Mouse (Mus musculus) liver, embryonic 12.5 days (tissue): Measurements from ENCODE around the gene Cttnbp2nl. TPM values are rescaled to one million over a fixed set of nuclear protein-coding genes. Genes with fewer than 3 reads are reported as not detected.

Source experiments
- ATAC-seq: fragments of 200-750 bp; cut with Nextera tagmentation; 2 replicates; pipeline ENCODE4 v1.8.0; 2017; ENCODE audit warnings: moderate number of reproducible peaks, mild to moderate bottlenecking, moderate library complexity
- H3K27ac ChIP-seq: fragments of 300-500 bp; sonication (generic); 2 replicates; pipeline ENCODE4 v1.5.1; 2016; ENCODE audit warnings: mild to moderate bottlenecking
- H3K27me3 ChIP-seq: fragments of 300-500 bp; sonication (generic); replicated peaks from 2 replicates; pipeline ENCODE4 v1.6.1; 2016; ENCODE audit warnings: mild to moderate bottlenecking, moderate library complexity
- H3K36me3 ChIP-seq: fragments of 300-500 bp; sonication (generic); 2 replicates; pipeline ENCODE4 v1.6.1; 2016; ENCODE audit warnings: mild to moderate bottlenecking, moderate library complexity
- H3K4me1 ChIP-seq: fragments of 300-500 bp; sonication (generic); 2 replicates; pipeline ENCODE4 v1.6.1; 2016
- H3K4me2 ChIP-seq: fragments of 300-500 bp; sonication (generic); 2 replicates; pipeline ENCODE4 v1.6.1; 2016; ENCODE audit warnings: mild to moderate bottlenecking, moderate library complexity
- H3K4me3 ChIP-seq: fragments of 300-500 bp; sonication (generic); 2 replicates; pipeline ENCODE4 v1.5.1; 2016; ENCODE audit warnings: mild to moderate bottlenecking, moderate library complexity
- H3K9ac ChIP-seq: fragments of 300-500 bp; sonication (generic); 2 replicates; pipeline ENCODE4 v1.6.1; 2016; ENCODE audit warnings: mild to moderate bottlenecking, moderate library complexity
- H3K9me3 ChIP-seq: fragments of 300-500 bp; sonication (generic); replicated peaks from 2 replicates; pipeline ENCODE4 v1.6.1; 2016; ENCODE audit warnings: mild to moderate bottlenecking, moderate library complexity
- WGBS: fragments of 180-500 bp; shearing (Covaris S2); methylation state at CpG from one replicate; pipeline ENCODE4 v1.1.7; 2016; ENCODE audit not compliant: insufficient replicate concordance; 5-methylcytosine and 5-hydroxymethylcytosine counted together
- polyA plus RNA-seq: library from polyadenylated mRNA; unstranded; fragments of >200 nt; fragmentation: Nextera tagmentation; extraction: Ambion mirVana; gene quantifications from 2 replicates; pipeline ENCODE4 v1.2.1, GENCODE M21; 2016

Gene Cttnbp2nl
- polyA plus RNA-seq, 1 experiment from 2014 or later: 3.4 TPM

GRCm38 (mm10) chr3:105036281-105036847 is 16.6 kb downstream of the Cttnbp2nl start:
- Histone ChIP-seq H3K27me3 (no peaks in the 10 kb centered on the region; the same call in 1 of the 2 replicates), H3K9me3 (no peaks in the 10 kb centered on the region), H3K36me3 (peaks cover under 1% of the 10 kb centered on the region; the same call in 1 of the 2 replicates), H3K4me2 (no peak overlapping the region), H3K9ac (no peak overlapping the region), H3K4me1 (peaks cover 9% of the 10 kb centered on the region), H3K27ac (no peak overlapping the region), H3K4me3 (no peak overlapping the region)
- ATAC-seq: no peak
- WGBS: 45% methylated on average over 10 of the region's 10 CpGs

- no peak for ATAC-seq
- H3K4me3 ChIP-seq: no peak overlapping the region
- H3K9me3 ChIP-seq: no peaks in the 10 kb centered on the region
- no peaks in the 10 kb centered on the region for H3K27me3 ChIP-seq
- no peaks in the 10 kb centered on the region for H3K36me3 ChIP-seq
- H3K9ac ChIP-seq: no peak overlapping the region
- WGBS: 41% methylated on average over 10 of the region's 10 CpGs
- 0 out of 2 replicates have a peak overlapping the region, but pooled peaks have one; percentile 40 for H3K27ac ChIP-seq
- H3K4me1 ChIP-seq: no peaks in the 10 kb centered on the region
- H3K4me2 ChIP-seq: no peak overlapping the region
Measured at GRCm38 (mm10) chr3:105023371-105024005, 29.5 kb downstream of the Cttnbp2nl start.

GRCm38 (mm10) chr3:105019826-105020692 is 32.9 kb downstream of the Cttnbp2nl start:
- no peaks in the 10 kb centered on the region for H3K27me3 ChIP-seq
- 27% methylated on average over 12 of the region's 12 CpGs for WGBS
- no peak for ATAC-seq
- H3K9me3 ChIP-seq: no peaks in the 10 kb centered on the region
- H3K36me3 ChIP-seq: no peaks in the 10 kb centered on the region
- H3K4me1 ChIP-seq: 0 out of 2 replicates have a peak, but pooled peaks cover 6% of the 10 kb centered on the region
- no peak overlapping the region for H3K4me2 ChIP-seq
- H3K4me3 ChIP-seq: no peak overlapping the region
- H3K27ac ChIP-seq: peak overlapping the region; percentile 51; the same call in 1 of the 2 replicates
- no peak overlapping the region for H3K9ac ChIP-seq

GRCm38 (mm10) chr3:105018783-105019105 is 34.2 kb downstream of the Cttnbp2nl start:
- Histone ChIP-seq H3K4me2 (no peak overlapping the region), H3K9me3 (no peaks in the 10 kb centered on the region), H3K27me3 (no peaks in the 10 kb centered on the region), H3K4me1 (0 out of 2 replicates have a peak, but pooled peaks cover 6% of the 10 kb centered on the region), H3K36me3 (no peaks in the 10 kb centered on the region), H3K9ac (no peak overlapping the region), H3K4me3 (no peak overlapping the region), H3K27ac (no peak overlapping the region)
- ATAC-seq: no peak
- 69% methylated on average over 6 of the region's 6 CpGs for WGBS

- Histone ChIP-seq H3K27me3 (no peaks in the 10 kb centered on the region), H3K4me2 (no peak overlapping the region), H3K36me3 (no peaks in the 10 kb centered on the region), H3K9ac (no peak overlapping the region), H3K4me3 (no peak overlapping the region), H3K27ac (0 out of 2 replicates have a peak overlapping the region, but pooled peaks have one; percentile 5), H3K9me3 (no peaks in the 10 kb centered on the region), H3K4me1 (0 out of 2 replicates have a peak, but pooled peaks cover 6% of the 10 kb centered on the region)
- no peak for ATAC-seq
- WGBS: 37% methylated on average over 10 of the region's 10 CpGs
Measured at GRCm38 (mm10) chr3:105018085-105018782, 34.7 kb downstream of the Cttnbp2nl start.

- Histone ChIP-seq H3K4me3 (no peak overlapping the region), H3K9me3 (no peaks in the 10 kb centered on the region), H3K27ac (no peak overlapping the region), H3K4me2 (no peak overlapping the region), H3K4me1 (0 out of 2 replicates have a peak, but pooled peaks cover 6% of the 10 kb centered on the region), H3K36me3 (no peaks in the 10 kb centered on the region), H3K9ac (no peak overlapping the region), H3K27me3 (no peaks in the 10 kb centered on the region)
- ATAC-seq: no peak
- WGBS: 22% methylated on average over 8 of the region's 8 CpGs
Measured at GRCm38 (mm10) chr3:105017314-105017713, 35.6 kb downstream of the Cttnbp2nl start.

- no peak overlapping the region for H3K9ac ChIP-seq
- 0 out of 2 replicates have a peak, but pooled peaks cover 6% of the 10 kb centered on the region for H3K4me1 ChIP-seq
- no peaks in the 10 kb centered on the region for H3K9me3 ChIP-seq
- H3K27ac ChIP-seq: no peak overlapping the region
- no peaks in the 10 kb centered on the region for H3K36me3 ChIP-seq
- H3K4me2 ChIP-seq: no peak overlapping the region
- ATAC-seq: no peak
- 52% methylated on average over 7 of the region's 7 CpGs for WGBS
- no peaks in the 10 kb centered on the region for H3K27me3 ChIP-seq
- no peak overlapping the region for H3K4me3 ChIP-seq
Measured at GRCm38 (mm10) chr3:105016204-105016603, 36.7 kb downstream of the Cttnbp2nl start.

GRCm38 (mm10) chr3:105014908-105015307 is 38.0 kb downstream of the Cttnbp2nl start:
- Histone ChIP-seq H3K4me1 (0 out of 2 replicates have a peak, but pooled peaks cover 6% of the 10 kb centered on the region), H3K27ac (no peak overlapping the region), H3K4me2 (no peak overlapping the region), H3K36me3 (no peaks in the 10 kb centered on the region), H3K4me3 (no peak overlapping the region), H3K9me3 (no peaks in the 10 kb centered on the region), H3K27me3 (no peaks in the 10 kb centered on the region), H3K9ac (no peak overlapping the region)
- ATAC-seq: no peak
- 54% methylated on average over 2 of the region's 2 CpGs for WGBS

- Histone ChIP-seq H3K4me3 (no peak overlapping the region), H3K4me2 (no peak overlapping the region), H3K4me1 (0 out of 2 replicates have a peak, but pooled peaks cover 6% of the 10 kb centered on the region), H3K9ac (no peak overlapping the region), H3K9me3 (no peaks in the 10 kb centered on the region), H3K36me3 (no peaks in the 10 kb centered on the region), H3K27ac (no peak overlapping the region), H3K27me3 (no peaks in the 10 kb centered on the region)
- WGBS: 78% methylated on average over 7 of the region's 7 CpGs
- ATAC-seq: no peak
Measured at GRCm38 (mm10) chr3:105012696-105013313, 40.1 kb downstream of the Cttnbp2nl start.

- 54% methylated on average over 5 of the region's 5 CpGs for WGBS
- Histone ChIP-seq H3K27ac (no peak overlapping the region), H3K4me2 (no peak overlapping the region), H3K4me1 (0 out of 2 replicates have a peak, but pooled peaks cover under 1% of the 10 kb centered on the region), H3K9ac (no peak overlapping the region), H3K9me3 (no peaks in the 10 kb centered on the region), H3K27me3 (no peaks in the 10 kb centered on the region), H3K36me3 (no peaks in the 10 kb centered on the region), H3K4me3 (no peak overlapping the region)
- no peak for ATAC-seq
Measured at GRCm38 (mm10) chr3:105011883-105012282, 41.1 kb downstream of the Cttnbp2nl start.

GRCm38 (mm10) chr3:105010681-105011339 is 42.1 kb downstream of the Cttnbp2nl start:
- no peak for ATAC-seq
- WGBS: 79% methylated on average over 11 of the region's 11 CpGs
- Histone ChIP-seq H3K9me3 (no peaks in the 10 kb centered on the region), H3K9ac (no peak overlapping the region), H3K4me3 (no peak overlapping the region), H3K27ac (no peak overlapping the region), H3K4me2 (no peak overlapping the region), H3K4me1 (no peaks in the 10 kb centered on the region), H3K27me3 (no peaks in the 10 kb centered on the region), H3K36me3 (no peaks in the 10 kb centered on the region)
